Mouse (Mus musculus): ENCODE results near the gene 1700001P01Rik. TPM values are rescaled to one million over a fixed set of nuclear protein-coding genes. Genes with fewer than 3 reads are reported as not detected.
"Not testable (repeated sequence)": the region's sequence is repeated elsewhere in the genome, so short reads cannot be mapped to it uniquely, and the experiment has no call there.

The 1700001P01Rik gene
- total RNA-seq, 2 experiments from 2014 or later, result 1.1 to 1.2 TPM

DNA sequence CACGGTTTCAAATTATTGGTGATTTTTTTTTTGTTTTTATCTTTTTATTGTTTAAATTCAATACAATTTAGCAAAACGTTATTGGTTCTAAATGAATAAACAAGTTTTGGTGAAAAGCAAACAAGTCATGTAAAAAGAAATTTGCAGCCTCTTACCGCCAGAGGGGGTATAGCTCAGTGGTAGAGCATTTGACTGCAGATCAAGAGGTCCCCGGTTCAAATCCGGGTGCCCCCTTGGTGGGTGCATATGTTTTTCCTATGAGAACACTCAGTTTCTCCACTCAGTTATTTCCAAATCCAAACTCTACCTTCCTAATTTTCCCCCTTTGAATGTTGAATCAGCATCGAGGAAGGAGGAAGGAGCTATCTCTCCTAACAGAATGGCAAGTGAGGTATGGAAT is 21.2 kb upstream of the 1700001P01Rik start:
- peak; percentile 75 to 90 for DNase-seq (ENCODE audit: low spot score in 2 of 2)

DNA sequence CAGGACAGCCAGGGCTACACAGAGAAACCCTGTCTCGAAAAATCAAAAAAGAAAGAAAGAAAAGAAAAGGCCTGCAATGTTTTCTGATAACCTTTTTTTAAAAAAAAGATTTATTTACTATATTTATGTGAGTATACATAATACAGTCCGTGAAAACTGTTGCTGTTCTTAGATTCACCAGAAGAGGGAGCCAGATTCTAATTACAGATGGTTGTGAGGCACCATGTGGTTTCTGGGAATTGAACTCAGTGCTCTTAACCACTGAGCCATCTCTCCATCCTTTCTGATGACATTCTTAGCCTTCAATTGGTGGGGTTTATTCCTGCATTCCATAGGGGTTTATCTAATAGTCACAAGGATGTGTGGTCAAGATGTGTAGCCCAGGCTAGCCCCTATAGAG is 17.4 kb upstream of the 1700001P01Rik start:
- DNase-seq (ENCODE audit: low spot score in 2 of 2), result peak in 1 of 2 experiments; percentile 73

DNA sequence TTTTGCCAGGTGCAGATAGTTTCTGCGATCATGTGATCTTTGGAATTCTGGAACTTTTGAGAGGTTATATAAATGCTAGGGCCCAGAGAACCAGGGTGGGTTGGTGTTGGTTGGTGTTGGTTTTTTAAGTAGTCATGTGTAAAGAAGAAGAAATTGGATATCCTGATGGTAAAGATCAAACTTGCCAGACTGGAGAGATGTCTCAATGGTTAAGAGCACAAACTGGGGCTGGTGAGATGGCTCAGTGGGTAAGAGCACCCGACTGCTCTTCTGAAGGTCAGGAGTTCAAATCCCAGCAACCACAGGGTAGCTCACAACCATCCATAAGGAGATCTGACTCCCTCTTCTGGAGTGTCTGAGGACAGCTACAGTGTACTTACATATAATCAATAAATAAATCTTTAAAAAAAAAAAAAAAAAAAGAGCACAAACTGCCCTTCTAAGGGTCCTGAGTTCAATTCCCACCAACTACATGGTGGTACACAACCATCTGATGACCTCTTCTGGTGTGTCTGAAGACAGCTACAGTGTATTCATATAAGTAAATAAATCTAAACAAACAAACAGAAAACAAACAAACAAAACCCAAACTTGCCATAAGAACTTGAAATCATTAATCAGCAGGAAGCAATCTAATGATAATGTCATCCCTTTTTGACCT is 15.2 kb upstream of the 1700001P01Rik start:
- DNase-seq (ENCODE audit: low spot score in 2 of 2), result not testable (repeated sequence)

DNA sequence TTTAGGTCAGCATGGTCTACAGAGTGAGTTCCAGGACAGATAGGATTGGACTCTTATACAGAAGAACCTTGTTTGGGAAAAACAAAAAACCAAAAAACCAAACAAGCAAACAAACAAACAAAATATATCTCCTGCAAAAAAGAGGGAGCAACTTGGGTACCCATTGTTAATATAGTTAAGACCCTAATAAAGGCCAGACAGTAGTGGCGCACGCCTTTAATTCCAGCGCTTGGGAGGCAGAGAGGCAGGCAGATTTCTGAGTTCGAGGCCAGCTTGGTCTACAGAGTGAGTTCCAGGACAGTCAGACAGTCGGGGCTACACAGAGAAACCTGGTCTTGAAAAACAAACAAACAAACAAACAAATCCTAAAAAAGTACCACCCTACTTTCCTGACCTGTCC is 14.0 kb upstream of the 1700001P01Rik start:
- DNase-seq (ENCODE audit: low spot score in 2 of 2), result no peak

DNA sequence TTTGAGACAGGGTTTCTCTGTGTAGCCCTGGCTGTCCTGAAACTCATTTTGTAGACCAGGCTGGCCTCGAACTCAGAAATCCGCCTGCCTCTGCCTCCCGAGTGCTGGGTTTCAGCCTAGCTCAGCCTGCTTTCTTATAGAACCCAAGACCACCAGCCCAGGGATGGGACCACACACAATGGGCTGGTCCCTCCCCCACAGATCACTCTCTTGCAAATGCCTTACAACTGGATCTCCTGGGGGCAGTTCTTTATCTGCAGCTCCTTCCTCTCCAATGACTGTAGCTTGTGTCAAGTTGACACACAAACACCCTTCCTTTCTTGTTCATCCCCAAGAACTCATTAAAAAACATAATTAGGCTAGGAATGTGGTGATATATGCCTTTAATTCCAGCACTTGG is 12.2 kb upstream of the 1700001P01Rik start:
- DNase-seq (ENCODE audit: low spot score in 2 of 2), result no peak

DNA sequence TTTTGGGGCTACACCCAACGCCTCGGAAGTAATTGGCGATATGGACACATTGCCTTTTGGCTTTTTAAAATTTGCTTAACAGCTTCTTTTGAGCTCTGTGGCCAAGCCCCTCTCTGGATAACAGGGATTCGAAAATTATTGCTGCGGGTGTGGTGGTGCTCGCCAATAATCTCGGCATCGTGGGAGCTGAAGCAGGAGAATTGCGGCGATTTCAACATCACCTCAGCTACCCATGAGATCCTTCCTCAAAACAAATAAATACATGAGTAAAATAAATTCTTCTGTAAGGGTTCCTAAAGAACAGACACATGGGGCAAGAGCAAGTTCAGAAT is 6.8 kb upstream of the 1700001P01Rik start:
- DNase-seq (ENCODE audit: low spot score in 2 of 2), result no peak

DNA sequence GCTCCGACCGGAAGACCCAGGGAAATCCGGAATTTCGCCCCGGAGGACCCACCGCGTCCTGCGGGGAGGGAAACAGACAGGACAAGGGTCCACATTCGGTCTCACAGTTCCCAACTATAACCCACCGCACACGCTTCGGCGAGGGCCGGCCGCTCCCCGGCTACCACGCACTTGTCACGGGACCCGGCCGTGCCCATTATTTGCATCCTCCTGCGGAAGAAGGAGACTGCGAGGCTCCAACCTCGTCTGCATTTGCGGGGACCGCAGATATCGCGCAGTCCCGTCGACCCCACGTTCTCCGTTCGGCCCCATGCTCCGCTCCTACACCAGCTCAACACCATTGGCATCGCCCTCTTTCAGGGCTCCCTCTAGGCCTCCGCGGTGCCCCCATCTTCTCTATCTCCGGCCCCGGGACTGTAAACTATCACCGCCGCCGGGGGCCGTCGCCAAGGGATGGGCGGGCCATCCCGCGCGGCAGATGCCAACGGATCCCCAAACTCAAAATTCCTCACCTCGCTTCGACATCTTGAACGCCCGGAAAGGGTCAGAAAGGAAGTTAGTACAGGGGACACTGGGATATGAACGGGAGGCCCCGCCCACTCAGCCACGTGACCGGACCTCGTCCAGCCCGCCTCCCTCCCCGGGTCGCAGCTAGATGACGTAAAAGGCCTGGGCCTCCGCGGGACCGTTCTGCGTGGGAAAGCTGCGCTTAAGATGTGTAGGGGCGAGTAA is 6.3 kb upstream of the 1700001P01Rik start, which contains the start of gene Rpl23:
TSS of gene Rpl23 (minus strand) at position 606 of the 732 bp plus-strand sequence.
- peak; percentile 99 to 100 for DNase-seq (ENCODE audit: low spot score in 2 of 2)

DNA sequence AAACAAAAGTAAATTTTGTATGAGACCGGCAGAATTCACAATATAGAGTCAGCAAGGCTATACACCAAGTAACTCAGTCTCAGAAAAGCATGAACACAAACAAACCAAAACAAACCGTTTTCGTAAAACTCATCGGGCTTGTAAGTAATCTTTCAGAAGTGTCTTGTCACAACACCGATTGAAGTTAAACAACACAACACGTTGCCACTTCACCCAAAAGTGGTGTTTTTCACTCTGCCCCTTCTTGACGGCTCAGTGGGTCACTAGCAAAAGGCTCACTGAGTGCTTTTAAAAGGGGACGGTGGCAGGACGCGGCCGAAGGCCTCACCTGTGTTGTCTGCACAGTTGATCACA is 5.7 kb upstream of the 1700001P01Rik start:
- no peak for DNase-seq (ENCODE audit: low spot score in 2 of 2)

DNA sequence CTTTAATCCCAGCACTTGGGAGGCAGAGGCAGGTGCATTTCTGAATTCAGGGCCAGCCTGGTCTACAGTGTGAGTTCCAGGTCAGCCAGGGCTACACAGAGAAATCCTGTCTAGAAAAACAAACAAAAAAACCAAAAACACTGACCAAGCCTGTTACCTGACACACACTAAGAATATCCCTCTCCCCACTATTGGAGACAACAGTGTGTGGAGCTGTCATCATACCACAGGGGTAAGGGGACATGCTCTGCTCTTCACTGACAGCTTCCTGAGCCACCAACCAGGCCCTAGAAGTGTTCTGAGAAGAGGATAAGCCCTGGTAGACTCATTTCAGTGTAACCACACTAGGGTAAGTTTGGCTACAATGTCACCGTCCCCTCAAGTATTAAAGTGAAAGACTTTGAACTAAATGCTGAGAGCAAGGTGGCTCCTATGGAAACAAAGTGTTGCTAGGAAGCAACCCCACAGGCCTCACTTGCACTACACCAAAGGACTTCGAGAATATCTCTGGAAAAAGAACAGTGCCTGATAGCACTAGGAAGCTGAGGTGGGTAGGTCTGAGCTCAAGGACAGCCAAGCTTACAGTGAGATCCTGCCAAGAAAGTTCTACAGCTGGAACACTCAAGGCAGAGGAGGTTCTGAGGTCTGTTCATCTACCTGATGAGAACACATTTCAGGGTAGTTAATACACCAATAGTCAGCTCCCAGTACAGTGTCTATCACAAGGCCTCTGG is 4.4 kb upstream of the 1700001P01Rik start:
- DNase-seq (ENCODE audit: low spot score in 2 of 2), result no peak

DNA sequence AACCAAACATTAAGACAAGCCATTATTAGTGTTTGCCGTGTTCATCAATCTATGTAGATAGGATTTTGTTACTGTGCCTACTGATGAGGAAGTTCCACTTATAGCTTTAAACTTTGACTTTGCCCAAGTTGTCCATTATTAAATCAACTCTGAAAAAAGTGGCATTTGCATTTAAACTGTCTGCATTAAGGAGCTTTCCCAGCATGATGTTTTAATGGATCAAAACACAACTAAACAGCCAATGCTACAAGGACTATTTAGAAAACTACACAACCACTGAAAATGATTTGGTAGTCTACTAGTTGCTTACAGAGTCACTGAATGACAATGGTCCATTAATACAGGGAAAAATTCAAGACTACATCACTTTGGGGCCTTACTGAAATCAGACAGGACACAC is 3.2 kb upstream of the 1700001P01Rik start:
- DNase-seq (ENCODE audit: low spot score in 2 of 2), result no peak

DNA sequence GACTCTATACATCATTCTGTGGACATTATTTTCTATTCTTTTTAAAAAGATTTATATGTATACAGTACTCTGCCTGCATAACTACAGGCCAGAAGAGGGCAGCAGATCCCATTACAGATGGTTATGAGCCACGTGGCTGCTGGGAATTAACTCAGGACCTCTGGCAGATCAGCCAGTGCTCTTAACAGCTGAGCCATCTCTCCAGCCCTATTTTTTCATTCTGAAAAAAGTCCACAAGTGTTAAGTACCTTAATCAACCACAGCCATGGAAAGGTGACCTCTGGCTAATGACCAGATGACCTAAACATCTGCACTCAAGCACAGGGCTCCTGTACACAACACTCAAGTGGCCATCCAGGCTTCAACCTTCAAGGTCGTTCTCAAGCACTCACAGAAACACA is 1.4 kb upstream of the 1700001P01Rik start:
- DNase-seq (ENCODE audit: low spot score in 2 of 2), result peak in 1 of 2 experiments; percentile 35

DNA sequence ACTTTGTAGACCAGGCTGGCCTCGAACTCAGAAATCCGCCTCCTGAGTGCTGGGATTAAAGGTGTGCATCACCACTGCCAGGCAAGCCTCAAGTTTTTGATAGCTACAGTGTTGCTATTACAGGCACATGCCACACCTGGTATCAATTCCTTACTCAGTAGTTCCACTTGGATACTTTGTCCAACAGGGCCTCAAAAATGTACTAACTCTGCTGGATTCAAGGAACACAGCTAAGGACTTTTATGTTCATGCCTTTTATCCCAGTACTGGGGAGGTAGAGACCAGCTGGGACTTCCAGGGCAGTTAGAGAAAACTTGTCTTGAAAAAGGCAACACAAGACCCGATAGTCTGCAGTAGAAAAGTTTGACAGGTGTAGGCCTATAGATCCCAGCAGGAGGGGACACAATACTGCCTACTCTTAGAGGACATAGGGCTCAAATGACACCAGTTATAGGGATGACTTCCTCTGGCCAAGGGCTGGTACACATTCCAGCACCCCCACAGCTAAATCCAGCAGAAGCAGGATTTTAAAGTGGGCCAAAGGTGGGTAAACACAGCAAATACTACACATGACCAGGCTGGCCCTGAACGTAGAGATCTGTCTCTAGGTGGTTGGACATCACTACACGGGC is 895 bp upstream of the 1700001P01Rik start:
- no peak for DNase-seq (ENCODE audit: low spot score in 2 of 2)

DNA sequence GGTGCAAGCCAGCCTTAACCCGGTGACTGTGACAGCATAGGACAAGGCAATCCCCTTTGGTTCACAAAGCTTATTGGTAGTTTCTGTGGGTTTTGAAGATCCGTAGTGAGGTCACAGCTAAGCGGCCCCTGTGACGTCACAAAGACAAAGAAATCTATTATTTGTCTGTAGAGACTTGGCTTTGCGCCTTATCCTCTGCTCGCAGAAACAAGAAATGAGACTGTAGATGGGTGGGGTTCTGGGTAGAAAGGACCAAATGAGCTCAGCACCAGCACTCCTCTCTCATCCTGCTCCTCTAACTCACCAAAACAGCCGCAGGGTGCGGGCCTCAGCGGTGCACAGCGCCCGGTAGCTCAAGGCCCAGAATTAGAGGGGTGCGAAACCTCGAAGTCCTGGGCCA is 532 bp downstream of the 1700001P01Rik start:
- DNase-seq (ENCODE audit: low spot score in 2 of 2), result no peak

DNA sequence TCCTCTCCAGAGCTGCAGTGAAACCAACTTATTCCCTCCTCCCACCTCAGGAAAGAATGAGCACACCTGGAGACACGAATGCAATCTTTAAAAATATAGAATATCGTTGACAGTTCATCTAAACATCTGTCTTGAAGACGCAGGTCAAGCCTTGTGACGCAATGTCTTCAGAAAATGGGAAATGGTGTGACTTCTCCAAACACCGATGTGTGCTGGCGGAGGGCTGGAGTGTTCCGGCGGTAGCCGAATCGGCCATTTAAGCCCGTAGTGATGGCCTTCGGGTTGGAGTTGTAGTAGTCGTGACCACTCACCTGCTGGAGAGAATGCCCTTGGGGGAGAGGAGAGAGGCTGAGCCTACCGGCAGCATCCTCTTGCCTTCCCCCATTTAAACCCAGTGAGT is 4.3 kb downstream of the 1700001P01Rik start:
- DNase-seq (ENCODE audit: low spot score in 2 of 2), result no peak

DNA sequence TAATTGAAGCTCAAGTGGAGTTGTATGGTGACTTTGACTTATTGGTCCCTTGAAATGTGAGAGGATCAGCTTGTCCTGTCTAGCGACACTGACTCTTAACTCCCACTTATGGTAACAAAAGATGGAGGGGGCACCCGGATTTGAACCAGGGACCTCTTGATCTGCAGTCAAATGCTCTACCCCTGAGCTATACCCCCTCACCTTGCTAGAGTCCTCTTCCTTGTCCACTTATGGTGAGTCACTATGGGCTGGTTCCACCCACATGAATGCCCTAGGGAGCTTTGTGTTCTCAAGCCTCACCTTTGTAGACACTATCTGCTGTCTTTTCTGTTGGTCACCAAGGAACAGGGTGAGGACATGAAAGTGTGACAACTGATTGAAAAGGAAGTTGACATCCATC is 6.0 kb downstream of the 1700001P01Rik start:
- DNase-seq (ENCODE audit: low spot score in 2 of 2), result no peak

DNA sequence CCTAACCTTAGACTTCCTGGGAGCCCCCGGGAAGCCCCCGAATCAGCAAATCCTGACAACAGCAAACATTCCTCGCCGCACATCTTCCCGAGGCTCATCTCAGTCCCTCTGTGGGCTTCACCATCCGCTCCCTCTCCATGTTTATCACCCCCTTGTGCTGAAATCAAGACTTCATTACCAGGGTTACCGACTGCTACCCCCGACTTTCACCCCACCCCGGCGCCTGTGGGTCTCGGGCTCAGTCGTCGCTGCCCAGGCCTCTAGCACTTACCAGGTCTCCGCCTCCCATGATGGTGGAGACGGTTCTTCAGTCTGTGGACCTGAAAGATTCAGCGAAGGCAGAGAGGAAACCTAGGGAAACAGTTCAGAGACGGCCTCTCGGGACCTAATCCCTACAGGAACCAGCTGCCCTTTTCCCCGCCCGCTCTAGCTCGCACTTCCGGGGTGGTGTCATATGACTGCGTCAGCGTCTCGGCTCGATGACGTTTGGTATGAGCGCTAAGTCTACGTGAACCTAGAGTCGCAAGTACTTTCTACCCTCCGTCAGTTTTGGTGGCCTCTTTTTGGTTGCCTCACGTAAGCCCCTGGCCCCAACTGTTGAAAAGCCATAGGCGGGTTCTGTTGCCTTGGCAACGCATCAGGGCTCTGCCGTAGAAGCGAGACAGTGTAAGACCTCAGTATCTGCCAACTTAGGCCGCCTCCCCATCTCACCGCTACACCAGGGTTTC is 9.4 kb downstream of the 1700001P01Rik start, which contains the start of gene Cwc25:
TSS of gene Cwc25 (minus strand) at position 403 of the 728 bp plus-strand sequence.
- peak; percentile 95 to 98 for DNase-seq (ENCODE audit: low spot score in 2 of 2)

DNA sequence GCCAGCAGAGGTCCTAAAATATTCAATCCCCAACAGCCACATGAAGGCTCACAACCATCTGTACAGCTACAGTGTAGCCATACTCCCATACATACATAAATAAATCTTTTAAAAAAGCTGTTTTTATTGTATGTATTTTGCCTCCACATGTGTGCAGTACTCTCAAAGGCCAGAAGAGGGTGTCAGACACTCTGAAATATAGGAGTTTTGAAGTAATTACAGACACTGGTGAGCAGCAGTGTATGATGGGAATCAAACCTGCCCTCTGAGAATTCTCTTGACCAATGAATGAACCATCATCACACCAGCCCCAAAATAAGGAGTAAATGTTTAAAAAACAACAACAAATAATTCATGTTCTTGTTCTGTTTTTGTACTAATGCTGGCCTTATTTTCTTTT is 14.1 kb downstream of the 1700001P01Rik start:
- no peak for DNase-seq (ENCODE audit: low spot score in 2 of 2)

DNA sequence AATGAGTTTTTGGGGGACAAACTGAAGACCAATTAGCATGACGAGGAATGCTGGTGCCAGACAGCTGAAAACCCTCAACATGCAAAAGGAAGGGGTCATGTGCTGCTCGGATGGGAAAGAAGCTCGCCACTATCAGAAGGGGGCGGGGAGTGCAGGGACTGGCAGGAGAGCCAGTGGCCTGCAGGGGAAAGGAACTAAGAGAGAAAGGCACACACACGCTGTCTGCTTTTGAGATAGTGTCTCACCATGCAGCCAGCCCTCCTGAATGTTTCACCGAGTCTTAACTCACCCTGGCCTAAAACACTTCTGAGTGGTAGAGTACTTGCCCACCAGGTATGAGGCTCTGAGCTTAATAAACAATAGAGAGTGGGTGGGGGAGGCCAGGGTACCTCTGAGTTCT is 16.8 kb downstream of the 1700001P01Rik start:
- DNase-seq (ENCODE audit: low spot score in 2 of 2), result no peak

DNA sequence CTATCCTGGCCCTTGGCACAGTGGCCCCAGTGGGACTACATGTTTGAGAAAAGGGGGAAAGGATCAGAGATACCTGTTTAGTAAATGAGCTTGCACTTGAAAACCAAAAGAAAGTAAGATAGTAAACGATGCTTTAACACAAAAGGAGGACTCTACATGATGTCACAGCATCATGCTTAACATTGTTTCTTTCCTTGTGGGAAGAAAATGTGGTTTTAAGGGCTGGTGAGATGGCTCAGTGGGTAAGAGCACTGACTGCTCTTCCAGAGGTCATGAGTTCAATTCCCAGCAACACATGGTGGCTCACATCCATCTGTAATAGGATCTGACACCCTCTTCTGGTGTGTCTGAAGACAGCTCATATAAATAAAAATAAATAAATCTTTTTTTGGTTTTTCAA is 17.6 kb downstream of the 1700001P01Rik start:
- DNase-seq (ENCODE audit: low spot score in 2 of 2), result no peak

DNA sequence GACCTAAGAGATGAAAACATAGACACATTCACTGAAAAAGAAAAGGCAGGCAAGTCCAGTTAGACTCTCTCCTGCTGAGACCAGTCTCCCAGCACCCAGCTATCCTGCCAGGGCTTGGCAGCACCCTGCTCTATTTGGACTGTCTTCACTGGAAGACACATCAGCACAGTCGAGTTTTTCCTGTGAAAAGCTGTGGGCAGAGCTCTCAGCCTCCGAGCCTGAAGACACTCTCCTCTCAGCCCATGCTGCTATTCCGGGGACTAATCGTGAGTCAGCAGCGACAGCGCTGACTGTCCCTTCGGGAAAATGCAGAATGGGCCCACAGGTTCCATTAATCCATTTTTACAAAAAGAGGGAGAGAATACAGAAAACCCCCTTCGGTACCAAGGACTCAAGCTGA is 22.4 kb downstream of the 1700001P01Rik start:
- no peak for DNase-seq (ENCODE audit: low spot score in 2 of 2)

DNA sequence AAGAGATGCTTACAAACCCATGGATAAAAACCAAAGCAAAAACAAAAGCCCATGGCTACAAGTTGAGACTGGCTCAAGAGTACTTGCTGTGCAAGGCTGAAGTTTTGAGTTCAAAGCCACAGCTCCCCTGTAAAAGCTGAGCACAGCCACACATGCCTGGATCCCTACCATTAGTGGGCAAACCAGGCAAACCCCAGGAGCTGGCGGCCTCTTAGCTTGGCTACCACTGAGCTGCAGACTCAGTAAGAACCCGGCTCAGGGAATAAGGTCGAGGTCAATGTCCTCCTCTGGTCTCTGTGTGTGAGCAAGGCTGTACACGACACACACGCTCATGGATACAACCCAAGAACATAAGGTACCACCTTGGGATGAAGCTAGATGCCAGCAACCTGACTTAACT is 27.2 kb downstream of the 1700001P01Rik start:
- no peak for DNase-seq (ENCODE audit: low spot score in 2 of 2)

All from layer of hippocampus, adult 18-20 months (tissue).